Mouse (Mus musculus) gonadal fat pad, adult 2 months (tissue): ENCODE results near the gene Filip1. TPM values are rescaled to one million over a fixed set of nuclear protein-coding genes. Genes with fewer than 3 reads are reported as not detected.
A peak's percentile ranks its signal among the peaks of the same experiment; 100 is the strongest.

Experiments
- DNase-seq: peaks from one replicate; pipeline ENCODE4 v3.0.0-alpha.2; 2012; ENCODE audit warnings: low read depth
- polyA plus RNA-seq: library from polyadenylated mRNA; depleted of rRNA; stranded (reverse); fragments of >200 nt; gene quantifications from 2 replicates; pipeline ENCODE4 v1.2.3, GENCODE M21; 2012

The Filip1 gene
- polyA plus RNA-seq, 1 experiment = 5.3 TPM

DNA sequence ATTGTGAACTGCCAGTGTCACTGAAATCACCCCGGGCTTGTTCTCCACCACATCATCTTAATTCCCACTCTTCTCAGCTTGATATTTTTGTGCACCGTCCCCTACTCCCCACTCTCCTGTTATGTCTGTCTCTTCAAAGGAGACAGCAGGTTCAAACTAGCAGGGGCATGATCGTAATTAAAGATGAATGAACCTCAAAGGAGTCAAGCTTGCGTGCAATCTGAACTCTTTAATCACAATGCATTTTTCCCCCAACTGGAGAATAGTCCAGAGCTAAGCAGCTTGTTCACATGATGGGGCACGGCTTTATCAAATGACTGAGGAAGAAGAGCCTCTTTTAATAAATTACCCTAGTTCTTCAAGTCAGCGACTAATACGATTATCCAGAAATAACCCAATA is 187.1 kb downstream of the Filip1 start:
- DNase-seq = no peak

DNA sequence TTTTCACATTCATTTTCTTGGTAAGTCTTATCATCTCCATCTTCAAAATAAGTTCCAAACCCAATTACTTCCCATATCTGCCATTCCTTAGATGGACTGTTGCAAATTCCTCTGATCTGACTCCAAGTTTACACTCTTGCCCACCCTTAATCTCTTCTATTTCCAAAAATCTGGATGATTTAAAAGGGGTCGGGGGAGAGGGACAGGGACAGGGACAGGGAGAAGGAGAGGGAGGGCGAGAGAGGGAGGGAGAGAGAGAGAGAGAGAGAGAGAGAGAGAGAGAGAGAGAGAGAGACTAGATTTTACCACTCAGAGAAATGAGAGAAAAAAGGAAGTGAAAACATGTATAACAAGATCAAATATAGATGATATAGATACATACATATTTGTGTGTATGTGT is 188.8 kb downstream of the Filip1 start:
- no peak for DNase-seq

GRCm38 (mm10) chr9:79823438-79823837 is 189.2 kb downstream of the Filip1 start:
- no peak for DNase-seq

GRCm38 (mm10) chr9:79816464-79816863 is 196.2 kb downstream of the Filip1 start:
- DNase-seq = no peak

- DNase-seq = no peak
Observed at GRCm38 (mm10) chr9:79816013-79816412, 196.6 kb downstream of the Filip1 start.

DNA sequence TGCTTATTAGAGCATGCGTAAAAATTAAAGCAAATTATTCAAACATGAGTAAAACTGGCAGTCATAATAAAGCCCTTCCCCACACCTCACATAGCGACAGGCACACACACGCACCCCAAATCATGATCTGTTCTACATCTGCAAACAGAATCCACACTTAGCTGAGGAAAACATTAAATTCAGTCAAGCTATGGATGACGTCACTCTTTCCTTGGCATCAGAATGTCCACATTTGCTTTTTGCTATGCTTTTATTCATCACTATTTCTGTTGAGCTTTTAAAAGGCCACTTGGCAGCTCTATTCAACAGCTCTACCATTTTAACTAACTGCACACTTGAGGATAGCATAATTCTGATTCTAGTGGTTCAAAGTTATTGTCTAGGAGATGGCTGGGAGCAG is 198.1 kb downstream of the Filip1 start:
- no peak for DNase-seq

DNA sequence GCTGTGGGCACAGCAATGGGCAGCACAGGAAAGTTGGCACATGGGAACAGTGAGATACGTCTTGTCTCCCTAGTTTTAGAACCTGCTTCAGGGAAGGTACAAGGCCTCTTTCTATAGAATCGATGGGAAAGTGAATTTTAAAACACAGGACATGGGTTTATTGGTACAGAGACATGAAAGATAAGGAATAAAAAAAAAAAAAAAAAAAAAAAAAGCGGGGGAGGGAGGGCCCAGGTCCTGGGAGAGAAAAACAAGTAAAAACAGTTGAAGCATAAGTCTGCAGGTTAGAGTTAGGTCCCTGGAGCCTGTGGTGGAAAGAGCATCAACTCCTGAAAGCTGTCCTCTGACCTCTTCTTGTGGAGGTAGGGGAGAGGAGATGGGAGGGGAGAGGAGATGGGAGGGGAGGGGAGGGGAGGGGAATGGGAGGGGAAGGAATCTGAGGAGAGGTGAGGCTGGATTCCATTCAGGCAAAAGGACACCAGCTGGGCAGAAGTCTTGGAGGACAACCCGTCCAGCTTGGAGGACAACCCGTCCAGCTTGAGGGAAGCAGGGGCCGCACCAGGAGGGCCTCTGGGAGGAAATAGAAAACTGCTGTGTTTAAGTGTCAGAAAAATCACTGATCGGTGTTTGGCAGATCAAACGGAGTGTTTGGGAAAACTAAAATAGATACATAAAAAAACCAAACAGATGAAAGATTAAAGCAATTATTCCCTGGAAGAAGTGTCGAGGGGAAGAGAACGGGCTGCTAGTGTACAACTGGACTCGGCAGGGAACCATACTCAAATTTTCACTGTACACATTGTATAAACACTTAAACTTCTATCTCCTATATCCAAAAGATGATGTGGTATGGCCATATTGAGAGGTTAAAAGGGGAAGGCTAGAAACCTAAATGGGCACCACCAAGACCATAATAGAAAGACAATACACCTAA is 201.4 kb downstream of the Filip1 start:
- no peak for DNase-seq

- no peak for DNase-seq
Observed at GRCm38 (mm10) chr9:79810534-79810933, 202.1 kb downstream of the Filip1 start.

DNA sequence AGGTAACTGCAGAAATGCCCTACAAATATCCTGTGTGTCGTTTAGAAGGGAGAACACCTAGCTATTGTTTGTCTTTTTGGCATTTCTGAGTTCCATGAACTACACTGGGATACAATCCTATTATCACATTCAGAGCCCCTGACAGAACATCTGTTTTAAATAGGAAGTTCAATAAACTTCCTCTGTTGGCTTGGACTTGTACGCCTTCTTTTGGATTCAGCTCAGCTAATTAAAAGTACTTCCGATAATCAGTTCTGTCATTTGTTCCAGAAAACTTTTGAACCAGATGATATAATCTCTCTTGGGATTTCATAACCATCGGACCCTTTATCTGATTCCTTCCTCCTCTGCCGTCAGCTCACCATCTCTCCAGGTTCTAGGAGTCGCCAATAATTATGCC is 203.2 kb downstream of the Filip1 start:
- no peak for DNase-seq

DNA sequence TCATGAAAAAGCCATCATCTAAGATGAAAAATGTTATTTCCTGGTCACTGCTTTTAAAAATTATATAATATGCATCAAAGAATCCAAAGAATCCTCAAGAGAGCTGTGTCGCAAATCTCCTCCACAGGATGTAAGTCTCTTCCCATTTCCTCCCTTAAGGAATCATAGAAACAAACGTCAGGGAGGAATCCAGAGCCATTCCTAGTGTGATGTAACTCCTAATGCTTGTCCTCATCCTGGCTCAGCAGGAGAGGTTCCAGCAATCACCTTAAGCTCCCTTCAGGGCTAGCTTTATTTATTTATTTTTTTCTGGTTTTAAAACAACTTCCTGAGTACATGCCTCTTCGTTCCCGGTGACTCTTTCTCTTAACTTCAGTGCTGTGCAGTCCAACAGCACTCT is 205.5 kb downstream of the Filip1 start:
- DNase-seq = no peak

- no peak for DNase-seq
Observed at GRCm38 (mm10) chr9:79806317-79807075, 206.2 kb downstream of the Filip1 start.

DNA sequence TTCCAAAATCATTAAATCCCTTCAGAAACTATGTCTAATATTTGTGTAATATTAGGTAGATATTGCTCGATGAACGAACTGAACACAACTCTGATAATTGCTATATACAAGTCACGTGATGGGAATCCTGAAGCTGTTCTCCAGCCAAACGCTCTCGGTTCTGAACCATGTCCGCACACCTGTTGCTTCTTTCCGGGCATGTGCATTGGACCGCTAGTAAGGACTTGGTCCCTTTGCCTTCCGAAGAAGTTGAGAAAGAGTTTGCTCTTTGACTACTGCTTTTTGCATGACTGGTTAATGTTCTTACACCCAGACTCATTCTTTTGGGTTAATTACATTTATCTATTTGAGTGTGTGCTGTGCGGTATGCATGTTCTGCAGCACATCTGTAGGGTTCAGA is 207.2 kb downstream of the Filip1 start:
- DNase-seq = no peak

- no peak for DNase-seq
Observed at GRCm38 (mm10) chr9:79796461-79797135, 216.1 kb downstream of the Filip1 start.

GRCm38 (mm10) chr9:79795076-79795475 is 217.6 kb downstream of the Filip1 start:
- DNase-seq = no peak

- DNase-seq = peak; percentile 56
Observed at GRCm38 (mm10) chr9:79792841-79793835, 219.5 kb downstream of the Filip1 start, which contains the start of gene Tmem30a. Gene Tmem30a (minus strand): TSS chr9:79793507.

GRCm38 (mm10) chr9:79785794-79786085 is 226.9 kb downstream of the Filip1 start:
- DNase-seq = no peak

DNA sequence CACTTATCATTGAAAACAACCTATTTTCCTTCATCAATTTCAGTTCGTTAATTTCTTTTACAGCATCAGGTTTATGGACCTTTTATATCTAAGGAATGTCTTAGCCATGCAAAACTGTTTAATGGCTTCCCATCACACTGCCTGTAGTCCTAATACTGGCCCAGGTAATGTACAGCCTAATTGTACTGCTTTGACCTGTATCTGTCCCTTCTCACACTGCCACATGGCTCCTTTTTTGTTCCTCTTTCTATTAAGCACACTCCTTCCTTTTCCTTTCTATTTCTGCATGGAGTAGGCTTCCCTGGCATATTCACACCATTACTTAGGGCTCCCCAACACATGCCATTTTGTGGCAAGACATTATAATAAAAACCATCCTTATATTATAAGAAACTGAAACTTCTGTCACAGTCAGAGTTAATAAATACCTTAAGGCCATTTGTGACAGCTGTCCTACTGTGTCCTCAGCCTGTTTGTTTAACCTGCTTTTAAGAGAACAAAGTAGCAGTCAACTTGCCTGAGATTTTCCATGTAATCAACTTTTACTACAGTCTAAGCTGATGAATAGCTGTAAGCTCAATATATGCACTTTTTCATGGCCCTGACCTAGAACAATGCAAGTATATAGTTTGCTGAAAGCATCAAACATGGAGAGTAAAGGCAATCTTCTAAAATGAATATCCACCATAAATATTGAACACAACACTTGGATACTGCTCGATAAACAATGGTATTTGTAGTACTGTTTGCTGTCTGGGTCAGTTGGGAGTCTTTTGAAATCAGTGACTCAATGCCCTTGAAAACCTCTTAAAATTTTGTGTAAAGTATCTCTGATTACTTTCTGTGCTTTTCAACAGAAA is 227.5 kb downstream of the Filip1 start:
- DNase-seq = no peak

GRCm38 (mm10) chr9:79784439-79784838 is 228.2 kb downstream of the Filip1 start:
- no peak for DNase-seq

GRCm38 (mm10) chr9:79779354-79779753 is 233.3 kb downstream of the Filip1 start:
- no peak for DNase-seq

DNA sequence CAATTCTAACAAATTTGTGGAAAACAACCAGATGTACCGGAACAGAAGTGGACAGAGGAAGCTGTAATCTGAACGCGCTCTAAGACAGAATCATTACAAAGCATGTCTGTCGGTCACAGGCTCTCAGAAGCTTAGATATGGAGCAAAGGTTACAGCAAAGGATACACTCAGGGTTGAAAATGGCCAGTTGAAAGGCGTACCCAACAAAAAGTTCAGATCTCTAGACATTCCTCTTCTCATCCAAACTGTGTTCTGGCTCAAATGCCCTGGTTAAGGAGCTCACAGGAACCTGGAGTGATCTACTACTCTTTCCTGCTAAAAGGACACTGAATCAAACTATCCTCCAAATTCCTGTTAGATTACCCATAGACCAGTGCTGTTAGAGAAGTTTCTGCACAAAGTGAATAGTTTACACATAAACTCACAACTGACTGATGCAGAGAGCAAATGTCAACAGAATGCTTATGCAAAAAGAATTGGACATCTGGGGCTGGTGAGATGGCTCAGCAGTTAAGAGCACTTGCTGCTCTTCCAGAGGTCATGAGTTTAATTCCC is 245.6 kb downstream of the Filip1 start:
- DNase-seq = no peak
